Mouse (Mus musculus) intestine, postnatal 0 days (tissue): Measurements from ENCODE around the gene Gm6408. TPM values are rescaled to one million over a fixed set of nuclear protein-coding genes. Genes with fewer than 3 reads are reported as not detected.
"Not testable (repeated sequence)": the region's sequence is repeated elsewhere in the genome, so short reads cannot be mapped to it uniquely, and the experiment has no call there.

Source experiments
- ATAC-seq: fragments of 200-750 bp; cut with Nextera tagmentation; 2 replicates; pipeline ENCODE4 v1.8.0; 2017; ENCODE audit warnings: mild to moderate bottlenecking, moderate TSS enrichment, moderate library complexity
- H3K27ac ChIP-seq: fragments of 300-500 bp; sonication (generic); 2 replicates; pipeline ENCODE4 v1.5.1; 2014; ENCODE audit warnings: mild to moderate bottlenecking, low read depth, low read length, moderate library complexity
- H3K27me3 ChIP-seq: fragments of 300-500 bp; sonication (generic); replicated peaks from 2 replicates; pipeline ENCODE4 v1.6.1; 2014; ENCODE audit warnings: low read length, mixed read lengths; ENCODE audit not compliant: control insufficient read depth, insufficient read depth
- H3K36me3 ChIP-seq: fragments of 300-500 bp; sonication (generic); 2 replicates; pipeline ENCODE4 v1.6.1; 2014; ENCODE audit warnings: mild to moderate bottlenecking, moderate library complexity; ENCODE audit not compliant: control insufficient read depth, insufficient read depth
- H3K4me1 ChIP-seq: fragments of 300-500 bp; sonication (generic); replicated peaks from 2 replicates; pipeline ENCODE4 v1.6.1; 2014; ENCODE audit warnings: antibody characterized with exemption, low read length, mixed read lengths; ENCODE audit not compliant: control insufficient read depth, insufficient read depth
- H3K4me2 ChIP-seq: fragments of 300-500 bp; sonication (generic); replicated peaks from 2 replicates; pipeline ENCODE4 v1.6.1; 2014; ENCODE audit warnings: low read depth, mild to moderate bottlenecking, moderate library complexity
- H3K4me3 ChIP-seq: fragments of 300-500 bp; sonication (generic); 2 replicates; pipeline ENCODE4 v1.5.1; 2014; ENCODE audit warnings: low read depth, low read length
- H3K9ac ChIP-seq: fragments of 300-500 bp; sonication (generic); 2 replicates; pipeline ENCODE4 v1.6.1; 2014; ENCODE audit warnings: mild to moderate bottlenecking, low read depth, low read length
- H3K9me3 ChIP-seq: fragments of 300-500 bp; sonication (generic); 2 replicates; pipeline ENCODE4 v1.6.1; 2016; ENCODE audit warnings: mixed run types; ENCODE audit not compliant: control insufficient read depth
- CTCF ChIP-seq: sonication (generic); IDR thresholded peaks from 2 replicates; pipeline ENCODE4 v1.5.1; 2016; ENCODE audit warnings: low read depth, mild to moderate bottlenecking, control low read depth, antibody characterized with exemption, moderate library complexity
- WGBS: fragments of 180-500 bp; shearing (Covaris S2); extraction: QIAGEN DNeasy Blood & Tissue Kit; methylation state at CpG from one replicate; pipeline ENCODE4 v1.1.7; 2014; 5-methylcytosine and 5-hydroxymethylcytosine counted together
- polyA plus RNA-seq: library from polyadenylated mRNA; unstranded; fragments of >200 nt; fragmentation: Nextera tagmentation; extraction: Ambion mirVana; gene quantifications from 2 replicates; pipeline ENCODE4 v1.2.1, GENCODE M21; 2015

Gm6408 gene
- polyA plus RNA-seq, 1 experiment from 2014 or later = not detected

GRCm38 (mm10) chr5:146471311-146471710 lies 10.5 kb upstream of the Gm6408 start:
- WGBS = 44% methylated on average over 5 of the region's 5 CpGs
- no peak for ATAC-seq
- no peak for TF ChIP-seq CTCF

GRCm38 (mm10) chr5:146471821-146472220 lies 9.9 kb upstream of the Gm6408 start:
- WGBS = 87% methylated on average over 12 of the region's 12 CpGs
- Histone ChIP-seq H3K27ac (no peak overlapping the region), H3K4me1 (no peaks in the 10 kb centered on the region), H3K9me3 (no peaks in the 10 kb centered on the region), H3K4me3 (no peak overlapping the region), H3K9ac (no peak overlapping the region), H3K4me2 (no peak overlapping the region), H3K36me3 (no peaks in the 10 kb centered on the region), H3K27me3 (no peaks in the 10 kb centered on the region)
- no peak for ATAC-seq
- no peak for TF ChIP-seq CTCF

More at GRCm38 (mm10) chr5:146471311-146471710, 10.5 kb upstream of the Gm6408 start:
- Histone ChIP-seq H3K27ac (no peak overlapping the region), H3K27me3 (no peaks in the 10 kb centered on the region), H3K9ac (no peak overlapping the region), H3K36me3 (no peaks in the 10 kb centered on the region), H3K4me2 (no peak overlapping the region), H3K9me3 (no peaks in the 10 kb centered on the region), H3K4me3 (no peak overlapping the region), H3K4me1 (no peaks in the 10 kb centered on the region)

DNA sequence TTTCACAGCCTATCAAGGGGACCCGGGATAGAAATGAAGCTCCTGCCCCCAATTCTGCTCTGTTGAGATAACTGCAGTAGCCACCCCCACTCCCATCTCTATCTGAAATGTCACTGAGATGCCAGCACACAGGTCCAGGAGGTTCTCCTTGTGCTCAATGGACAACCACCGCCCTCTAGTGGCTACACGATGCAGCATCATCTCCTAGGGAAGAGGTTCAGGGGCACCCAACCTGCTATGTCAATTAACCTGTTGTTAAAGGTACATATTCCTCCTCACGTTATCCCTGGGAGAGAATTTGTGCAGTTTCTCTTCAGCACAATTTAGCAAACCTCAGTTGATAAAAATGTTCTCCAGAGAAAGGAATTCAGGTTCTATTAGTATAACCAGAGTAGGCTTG lies 2.2 kb upstream of the Gm6408 start:
- H3K9ac ChIP-seq, H3K27me3 ChIP-seq, H3K4me2 ChIP-seq, H3K4me1 ChIP-seq, ATAC-seq, H3K9me3 ChIP-seq, H3K4me3 ChIP-seq, H3K27ac ChIP-seq, H3K36me3 ChIP-seq: not testable (repeated sequence)
- TF ChIP-seq CTCF = peak; percentile 70
- 6% methylated on average over 4 of the region's 4 CpGs for WGBS

GRCm38 (mm10) chr5:146488959-146489358 lies 7.2 kb downstream of the Gm6408 start:
- peak; percentile 53 for TF ChIP-seq CTCF
- not testable (repeated sequence) for ATAC-seq, H3K27me3 ChIP-seq, H3K27ac ChIP-seq, H3K4me2 ChIP-seq, H3K4me3 ChIP-seq, H3K36me3 ChIP-seq, H3K4me1 ChIP-seq, H3K9me3 ChIP-seq, H3K9ac ChIP-seq
- 8% methylated on average over 3 of the region's 4 CpGs for WGBS

- H3K27me3 ChIP-seq, ATAC-seq: not testable (repeated sequence)
- WGBS = no CpG with 5 or more reads among the region's 5 CpGs
Observed at GRCm38 (mm10) chr5:146491063-146491462, 9.3 kb downstream of the Gm6408 start, which contains the start of gene Gm6370. TSS of gene Gm6370 (plus strand) at chr5:146491363.

GRCm38 (mm10) chr5:146502099-146502498 lies 20.3 kb downstream of the Gm6408 start, which contains the start of gene 4930449I24Rik:
TSS of gene 4930449I24Rik (plus strand) at chr5:146502399.
- H3K27ac ChIP-seq, H3K4me2 ChIP-seq, H3K4me3 ChIP-seq, H3K27me3 ChIP-seq, H3K4me1 ChIP-seq, ATAC-seq, H3K9me3 ChIP-seq, H3K9ac ChIP-seq, H3K36me3 ChIP-seq: not testable (repeated sequence)
- WGBS = no CpG with 5 or more reads among the region's 5 CpGs

More at GRCm38 (mm10) chr5:146491063-146491462, 9.3 kb downstream of the Gm6408 start, which contains the start of gene Gm6370:
- H3K4me3 ChIP-seq, H3K4me2 ChIP-seq, H3K4me1 ChIP-seq, H3K9ac ChIP-seq, H3K36me3 ChIP-seq, H3K9me3 ChIP-seq, H3K27ac ChIP-seq: not testable (repeated sequence)

GRCm38 (mm10) chr5:146513823-146514222 lies 32.1 kb downstream of the Gm6408 start, which contains the start of gene Gm3402:
TSS of gene Gm3402 (plus strand) at chr5:146514123.
- not testable (repeated sequence) for H3K4me3 ChIP-seq, H3K4me2 ChIP-seq, H3K36me3 ChIP-seq, H3K9ac ChIP-seq, ATAC-seq, H3K27me3 ChIP-seq, H3K4me1 ChIP-seq, H3K27ac ChIP-seq, H3K9me3 ChIP-seq
- no CpG with 5 or more reads among the region's 5 CpGs for WGBS

GRCm38 (mm10) chr5:146525501-146525900 lies 43.7 kb downstream of the Gm6408 start, which contains the start of gene Gm3404:
TSS of gene Gm3404 (plus strand) at chr5:146525801.
- WGBS = no CpG with 5 or more reads among the region's 3 CpGs
- not testable (repeated sequence) for ATAC-seq, H3K27me3 ChIP-seq, H3K4me1 ChIP-seq, H3K36me3 ChIP-seq, H3K4me3 ChIP-seq, H3K9me3 ChIP-seq, H3K27ac ChIP-seq, H3K4me2 ChIP-seq, H3K9ac ChIP-seq
